Mouse (Mus musculus): ENCODE measurements at regions not wholly inside any gene's neighbourhood (a gene's known extent, or its start where the extent isn't known, plus 50 kb on each side); places are given as distances from the start of the nearest gene placed in this dataset.

- TF ChIP-seq TAL1 (IDR thresholded peaks at IDR 0.05; ENCODE audit: low read length) (no peak), GATA1 (IDR thresholded peaks at IDR 0.05; ENCODE audit: low read length) (no peak)
These were observed 271.4 kb upstream of the Rnaseh2b start for GRCm38 (mm10) chr14:62020996-62021395.

Measured in erythroblast, embryonic 14.5 days (primary cell).